Mouse (Mus musculus) kidney, adult 2 months (tissue): Measurements from ENCODE around the gene Exo5.

ENCODE experiments used
- CTCF ChIP-seq: fragments of 200-500 bp; conservative IDR thresholded peaks from 2 replicates; pipeline ENCODE4 v1.5.1; 2011; ENCODE audit warnings: low read depth, mild to moderate bottlenecking, control low read depth, low read length, moderate library complexity, mixed read lengths; ENCODE audit not compliant: insufficient read depth, insufficient read length
- POLR2A ChIP-seq: fragments of 200-500 bp; IDR thresholded peaks from one replicate; pipeline ENCODE4 v1.6.1; 2011; ENCODE audit warnings: low read depth, low read length, control low read depth

- TF ChIP-seq CTCF, result no peak
- no peak for TF ChIP-seq POLR2A
Measured at GRCm38 (mm10) chr4:120879386-120879785, 45.4 kb downstream of the Exo5 start.
